Mouse (Mus musculus) bone marrow, adult 2 months (tissue): Measurements from ENCODE around the gene Thap7. TPM values are rescaled to one million over a fixed set of nuclear protein-coding genes. Genes with fewer than 3 reads are reported as not detected.

ENCODE experiments used
- H3K27ac ChIP-seq: fragments of 200-500 bp; 2 replicates; pipeline ENCODE4 v1.5.1; 2012; ENCODE audit warnings: low read depth, mild to moderate bottlenecking, control low read depth, inconsistent platforms, low read length; ENCODE audit not compliant: control insufficient read depth, poor library complexity, insufficient read depth
- H3K4me1 ChIP-seq: fragments of 200-500 bp; 2 replicates; pipeline ENCODE4 v1.6.1; 2011; ENCODE audit warnings: low read length; ENCODE audit not compliant: control insufficient read depth, insufficient read depth
- H3K4me3 ChIP-seq: fragments of 200-500 bp; replicated peaks from 2 replicates; pipeline ENCODE3; 2011; ENCODE audit warnings: mild to moderate bottlenecking, low read depth, low read length, control low read depth; ENCODE audit not compliant: control insufficient read depth
- CTCF ChIP-seq: fragments of 200-500 bp; IDR thresholded peaks from 2 replicates; pipeline ENCODE4 v1.5.1; 2011; ENCODE audit warnings: low read length, control low read depth; ENCODE audit not compliant: control insufficient read depth, insufficient read depth
- POLR2A ChIP-seq: fragments of 200-500 bp; IDR thresholded peaks from 2 replicates; pipeline ENCODE4 v1.6.1; 2011; ENCODE audit warnings: low read depth, mild to moderate bottlenecking, control low read depth, low read length, borderline replicate concordance; ENCODE audit not compliant: control insufficient read depth
- WGBS: fragments of 180-500 bp; shearing (Covaris S2); methylation state at CpG from one replicate; pipeline ENCODE4 v1.1.7; 2018; 5-methylcytosine and 5-hydroxymethylcytosine counted together
- polyA plus RNA-seq: library from polyadenylated mRNA; stranded (reverse); fragments of >200 nt; gene quantifications from 2 replicates; pipeline ENCODE4 v1.2.4, GENCODE M21; 2011; ENCODE audit warnings: low replicate concordance; ENCODE audit not compliant: missing spikeins, insufficient read depth, insufficient read length

The Thap7 gene
- polyA plus RNA-seq, 1 experiment = 31.8 TPM

DNA sequence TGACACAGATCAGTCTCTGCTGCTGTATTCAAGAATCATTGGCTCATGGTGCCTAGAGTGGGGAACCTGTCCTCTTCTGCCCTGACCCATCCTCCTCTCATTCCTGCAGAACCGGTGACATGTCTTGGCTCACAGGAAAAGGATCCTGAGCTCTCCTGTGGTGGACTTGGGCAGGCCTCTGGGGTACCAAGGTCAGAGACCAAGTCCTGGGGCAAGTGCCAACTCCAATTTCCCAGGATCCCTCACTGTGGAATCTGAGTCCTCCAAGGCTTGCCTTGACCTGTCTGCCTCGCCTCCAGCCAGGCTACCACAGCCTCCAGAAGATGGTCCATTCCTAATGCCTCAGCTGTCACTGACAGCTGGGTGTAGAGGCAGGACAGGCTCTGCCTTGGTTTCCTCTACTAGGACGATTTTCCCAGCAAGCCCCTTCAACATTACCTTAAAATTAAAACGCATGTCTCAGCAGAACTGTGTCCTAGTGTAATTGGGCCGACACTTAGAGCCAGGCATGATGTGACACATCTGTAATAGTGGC, 23.9 kb downstream of the Thap7 start:
- Histone ChIP-seq H3K27ac (no peak overlapping the region), H3K4me3 (no peak overlapping the region), H3K4me1 (peaks cover 4% of the 10 kb centered on the region)
- 80% methylated on average over 5 of the region's 5 CpGs for WGBS
- TF ChIP-seq POLR2A (no peak), CTCF (no peak)

DNA sequence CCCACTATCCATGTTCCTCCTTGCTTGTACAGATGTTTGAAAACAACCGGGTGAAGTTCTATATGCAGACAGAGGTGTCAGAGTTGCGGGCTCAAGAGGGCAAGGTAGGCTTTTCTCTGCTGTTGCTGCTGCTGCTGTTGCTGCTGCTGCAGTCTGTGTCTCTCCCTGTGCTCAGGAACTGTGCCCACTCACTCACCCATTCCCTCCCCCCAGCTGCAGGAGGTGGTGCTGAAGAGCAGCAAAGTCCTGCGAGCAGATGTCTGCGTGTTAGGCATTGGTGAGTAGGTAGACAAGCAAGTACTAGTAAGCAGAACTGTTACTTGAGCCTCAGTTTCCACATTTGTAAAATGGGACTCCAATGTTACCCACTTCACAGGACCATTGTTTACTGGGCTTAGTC, 28.3 kb downstream of the Thap7 start:
- H3K27ac ChIP-seq = no peak overlapping the region
- 61% methylated on average over 4 of the region's 4 CpGs for WGBS
- TF ChIP-seq CTCF (no peak), POLR2A (0 out of 2 replicates have a peak, but pooled peaks have one; percentile 16)
- H3K4me3 ChIP-seq = no peak overlapping the region
- H3K4me1 ChIP-seq = no peaks in the 10 kb centered on the region

DNA sequence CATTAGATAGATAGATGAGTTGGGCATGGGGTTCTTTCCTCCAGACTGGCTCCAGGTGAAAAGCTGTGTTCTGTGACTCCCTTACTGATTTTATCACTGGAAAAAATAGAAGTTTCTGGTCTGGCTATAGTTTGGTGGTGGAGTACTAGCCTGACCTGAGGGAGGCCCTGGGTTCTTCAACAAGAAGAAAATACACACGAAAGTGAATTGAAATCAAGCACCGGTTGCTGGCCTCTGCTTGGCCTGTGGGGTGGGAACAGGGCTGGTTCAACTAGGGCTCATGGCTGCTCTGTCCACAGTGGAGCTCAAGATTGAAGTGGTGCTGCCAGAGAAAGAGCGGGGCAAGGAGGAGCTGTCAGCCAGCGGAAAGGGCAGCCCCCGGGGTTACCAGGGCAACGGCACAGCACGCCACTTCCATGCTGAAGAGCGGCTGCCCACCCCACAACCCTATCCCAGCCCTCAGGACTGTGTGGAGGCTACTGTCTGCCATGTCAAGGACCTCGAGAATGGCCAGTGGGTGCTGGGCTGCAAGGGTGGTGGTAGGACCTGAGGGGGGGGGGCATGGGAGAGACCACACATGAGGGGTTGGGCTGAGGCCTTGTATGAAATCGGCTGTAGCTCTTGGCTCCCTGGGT, 31.6 kb downstream of the Thap7 start:
- TF ChIP-seq CTCF (no peak), POLR2A (no peak)
- WGBS = 51% methylated on average over 10 of the region's 10 CpGs
- H3K4me3 ChIP-seq = no peak overlapping the region
- no peaks in the 10 kb centered on the region for H3K4me1 ChIP-seq
- H3K27ac ChIP-seq = no peak overlapping the region

DNA sequence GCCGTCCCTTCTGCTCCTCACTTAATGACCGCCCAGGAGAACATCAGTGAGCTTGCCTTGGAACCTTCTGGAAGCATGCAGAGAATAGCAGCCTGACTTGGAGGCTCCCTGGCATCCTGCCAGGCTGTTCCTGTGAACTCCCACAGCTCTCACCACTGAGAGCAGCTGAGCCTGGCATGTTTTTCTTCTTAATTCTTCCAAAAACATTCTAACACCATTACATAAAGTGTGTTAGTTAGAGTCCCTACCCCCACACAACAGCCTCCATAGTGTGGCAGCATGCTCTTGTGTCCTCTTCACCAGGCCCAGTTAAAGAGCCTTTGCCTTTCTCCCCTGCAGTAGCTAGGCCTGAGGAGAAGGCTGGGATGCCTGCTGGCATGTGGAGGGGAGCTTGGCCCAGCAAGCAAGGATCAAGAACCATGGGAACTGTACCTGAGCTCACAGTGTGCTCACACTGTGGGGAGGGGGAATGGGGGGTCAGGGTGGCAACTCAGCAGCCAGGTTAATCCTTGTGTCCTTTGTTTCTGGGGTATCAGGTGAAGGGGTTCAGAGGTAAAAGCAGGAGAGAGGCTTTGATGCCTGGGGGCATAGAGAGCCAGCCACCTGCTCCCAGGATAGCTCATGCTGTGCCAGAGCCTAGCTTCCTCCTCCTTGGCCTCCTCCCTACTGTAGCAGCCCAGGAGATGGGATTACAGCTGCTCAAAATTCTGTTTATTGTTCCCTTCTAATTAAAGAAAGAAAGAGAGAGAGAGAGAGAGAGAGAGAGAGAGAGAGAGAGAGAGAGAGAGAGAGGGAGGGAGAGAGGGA, 34.2 kb downstream of the Thap7 start:
- H3K27ac ChIP-seq = no peak overlapping the region
- WGBS = 88% methylated on average over 2 of the region's 2 CpGs

DNA sequence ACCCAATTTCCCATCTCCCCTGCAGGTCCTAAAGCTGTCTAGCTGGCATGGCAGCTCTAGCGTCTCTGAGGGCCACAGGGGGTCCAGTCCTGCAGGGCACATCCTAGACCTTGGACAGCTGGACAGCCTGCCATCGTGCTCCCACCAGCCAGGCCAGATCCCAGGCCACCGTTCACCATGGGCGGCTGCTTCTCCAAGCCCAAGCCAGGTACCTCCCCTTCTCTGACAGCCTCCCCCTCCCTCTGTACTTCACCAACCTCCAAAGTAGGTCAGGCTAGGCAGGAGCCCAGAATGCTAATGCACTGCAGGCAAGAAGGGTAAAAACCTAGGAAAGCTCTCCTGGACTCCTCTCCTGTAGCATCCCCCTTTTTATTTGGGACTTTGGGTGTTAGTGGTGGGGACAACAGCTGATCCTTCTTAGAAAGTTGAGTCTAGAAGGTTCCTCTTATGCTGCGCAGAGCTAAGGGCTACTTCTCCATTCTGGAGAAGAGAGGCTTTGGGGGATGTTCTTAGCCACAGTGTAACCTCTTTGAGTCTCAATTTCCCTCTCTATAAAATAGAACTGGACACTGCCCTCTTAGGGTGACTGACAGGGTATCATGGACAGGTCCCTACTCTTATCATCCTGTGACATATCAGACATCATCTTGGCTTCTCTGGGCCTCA, 38.9 kb downstream of the Thap7 start:
- H3K4me3 ChIP-seq = no peak overlapping the region
- TF ChIP-seq CTCF = no peak
- WGBS = 36% methylated on average over 5 of the region's 5 CpGs
- H3K4me1 ChIP-seq = no peaks in the 10 kb centered on the region; the same call in 1 of the 2 replicates
- no peak overlapping the region for H3K27ac ChIP-seq

More for the DNA sequence above, 34.2 kb downstream of the Thap7 start:
- Histone ChIP-seq H3K4me3 (no peak overlapping the region), H3K4me1 (no peaks in the 10 kb centered on the region; the same call in 1 of the 2 replicates)
- TF ChIP-seq POLR2A (no peak), CTCF (no peak)

DNA sequence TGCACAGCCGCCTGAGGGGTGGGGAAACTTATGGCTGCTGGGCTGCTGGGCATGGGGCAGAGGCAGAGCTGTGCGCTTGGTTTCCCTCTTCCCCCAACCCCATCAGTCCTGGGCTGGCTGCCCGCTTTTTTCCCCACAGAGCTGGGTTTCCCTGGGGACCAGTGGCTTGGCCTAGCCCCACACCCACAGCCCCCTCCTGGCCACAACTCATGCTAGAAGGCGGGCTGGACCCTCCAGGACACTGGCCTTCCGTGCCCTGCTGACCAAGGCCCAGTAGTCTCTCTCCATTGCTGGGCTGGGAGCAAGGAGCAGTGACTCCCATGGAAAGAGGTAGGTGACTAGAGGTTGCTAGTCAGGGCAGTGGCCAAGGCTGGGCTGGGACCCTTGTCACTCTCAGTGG, 39.8 kb downstream of the Thap7 start:
- no peak overlapping the region for H3K4me3 ChIP-seq
- WGBS = 83% methylated on average over 5 of the region's 5 CpGs
- no peak overlapping the region for H3K27ac ChIP-seq
- H3K4me1 ChIP-seq = no peaks in the 10 kb centered on the region; the same call in 1 of the 2 replicates
- TF ChIP-seq POLR2A (no peak), CTCF (no peak)

DNA sequence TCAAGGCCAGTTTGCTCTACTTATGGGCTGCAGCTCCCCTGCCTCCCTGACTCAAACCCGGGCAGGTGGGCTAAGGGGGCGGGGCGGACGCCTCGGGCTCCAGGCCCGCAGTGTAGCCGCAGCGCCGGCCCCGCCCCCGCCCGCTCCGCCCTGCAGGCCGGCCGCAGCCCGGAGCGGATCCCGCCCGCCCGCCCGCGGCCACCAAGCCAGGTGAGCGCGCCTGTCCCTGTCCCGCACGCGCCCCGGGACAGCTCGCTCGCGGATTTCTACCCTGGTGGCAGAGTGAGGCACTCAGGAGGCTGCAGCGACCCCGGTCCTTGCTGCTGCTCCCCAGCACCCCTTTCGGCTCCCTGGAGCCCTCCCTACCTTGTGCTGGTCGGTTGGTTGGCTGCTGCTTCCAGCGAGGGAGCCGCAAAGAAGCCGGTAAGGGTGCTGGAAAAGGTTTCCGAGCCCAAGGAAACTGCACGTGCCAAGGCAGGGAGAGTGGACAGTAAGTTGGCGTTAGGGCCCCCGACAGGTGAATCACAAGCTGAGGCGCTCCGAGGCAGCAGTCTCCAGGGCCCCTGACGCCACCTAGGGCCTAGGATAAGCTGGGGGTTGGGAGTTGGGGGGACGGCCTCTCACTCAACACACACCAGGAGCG, 41.3 kb downstream of the Thap7 start, which contains the start of gene Aifm3:
Gene Aifm3 (plus strand): TSS at position 143 of the 643 bp plus-strand sequence.
- Histone ChIP-seq H3K4me1 (no peaks in the 10 kb centered on the region; the same call in 1 of the 2 replicates), H3K4me3 (no peak within 1 kb of the TSS), H3K27ac (no peak within 1 kb of the TSS)
- WGBS = 7% methylated on average over 43 of the region's 47 CpGs
- TF ChIP-seq CTCF (no peak), POLR2A (no peak)
